Mouse (Mus musculus) megakaryocyte-erythroid progenitor cell, adult 5-6 weeks (primary cell): ENCODE results near the gene Tfb2m. TPM values are rescaled to one million over a fixed set of nuclear protein-coding genes. Genes with fewer than 3 reads are reported as not detected.

ENCODE experiments used
- ATAC-seq: replicated peaks from 2 replicates; pipeline ENCODE4 v1.8.0; 2016; ENCODE audit warnings: mild to moderate bottlenecking, inconsistent platforms; ENCODE audit not compliant: severe bottlenecking, poor library complexity, low FRiP score, low TSS enrichment
- total RNA-seq, 2 experiments: library from RNA; stranded (forward) in 1 of 2; stranded (reverse) in 1 of 2; fragments of 200-1000, 215-1000 nt in 1 of 2; fragments of >200 nt in 1 of 2; fragmentation: Nextera tagmentation in 1 of 2; gene quantifications; 2 replicates each; pipeline ENCODE4 v1.2.3; 2014 to 2017

The Tfb2m gene
- total RNA-seq (2014; fragmentation: Nextera tagmentation): 30.4 and 44.8 TPM in 2 replicates
- 57.7 and 77.9 TPM in 2 replicates for total RNA-seq (2017)

GRCm38 (mm10) chr1:179545768-179546550, at the start of gene Tfb2m, which contains the start of gene Cnst:
Gene Tfb2m, minus strand, starts transcription at chr1:179546267.
Gene Cnst, plus strand, starts transcription at chr1:179546370.
- ATAC-seq: peak; percentile 96

GRCm38 (mm10) chr1:179592972-179593371, 46.9 kb upstream of the Tfb2m start:
- ATAC-seq: 0 out of 2 replicates have a peak, but pooled peaks have one; percentile 14

GRCm38 (mm10) chr1:179592143-179592542, 46.1 kb upstream of the Tfb2m start:
- ATAC-seq: no peak

- no peak for ATAC-seq
These were observed 45.6 kb upstream of the Tfb2m start for GRCm38 (mm10) chr1:179591639-179592038.

- no peak for ATAC-seq
These were observed 42.2 kb upstream of the Tfb2m start for GRCm38 (mm10) chr1:179588230-179588629.

GRCm38 (mm10) chr1:179586430-179587095, 40.5 kb upstream of the Tfb2m start:
- ATAC-seq: no peak

- ATAC-seq: no peak
These were observed 39.6 kb upstream of the Tfb2m start for GRCm38 (mm10) chr1:179585646-179586045.

GRCm38 (mm10) chr1:179584220-179584619, 38.2 kb upstream of the Tfb2m start:
- ATAC-seq: no peak

GRCm38 (mm10) chr1:179583090-179583489, 37.0 kb upstream of the Tfb2m start:
- no peak for ATAC-seq

GRCm38 (mm10) chr1:179582021-179582433, 36.0 kb upstream of the Tfb2m start:
- peak; percentile 67 for ATAC-seq

GRCm38 (mm10) chr1:179581422-179581821, 35.4 kb upstream of the Tfb2m start:
- no peak for ATAC-seq

GRCm38 (mm10) chr1:179580200-179580599, 34.1 kb upstream of the Tfb2m start:
- ATAC-seq: peak; percentile 35

- peak; percentile 36 for ATAC-seq
These were observed 32.6 kb upstream of the Tfb2m start for GRCm38 (mm10) chr1:179578625-179579024.

GRCm38 (mm10) chr1:179573650-179574206, 27.7 kb upstream of the Tfb2m start:
- ATAC-seq: peak; percentile 64

- no peak for ATAC-seq
These were observed 25.6 kb upstream of the Tfb2m start for GRCm38 (mm10) chr1:179571686-179572085.

GRCm38 (mm10) chr1:179570482-179570881, 24.4 kb upstream of the Tfb2m start:
- ATAC-seq: no peak

GRCm38 (mm10) chr1:179568690-179569398, 22.8 kb upstream of the Tfb2m start:
- peak; percentile 63 for ATAC-seq

GRCm38 (mm10) chr1:179567558-179567957, 21.5 kb upstream of the Tfb2m start:
- ATAC-seq: no peak

- no peak for ATAC-seq
These were observed 17.9 kb upstream of the Tfb2m start for GRCm38 (mm10) chr1:179563926-179564325.

GRCm38 (mm10) chr1:179563211-179563610, 17.1 kb upstream of the Tfb2m start:
- ATAC-seq: no peak
